Mouse (Mus musculus) gastrocnemius, postnatal 4 days (tissue): ENCODE measurements around the gene Slc37a1. TPM values are rescaled to one million over a fixed set of nuclear protein-coding genes. Genes with fewer than 3 reads are reported as not detected.

Experiments
- DNase-seq, 2 experiments: peaks; one replicate each; pipeline ENCODE4 v3.0.0; 2021 to 2022; ENCODE audit warnings: low spot score in 2 of 2, mixed read lengths in 2 of 2
- total RNA-seq, 2 experiments: library from RNA; stranded (reverse); gene quantifications; 2 replicates each; pipeline ENCODE4 v1.2.3; 2021

Gene Slc37a1
- total RNA-seq, 2 experiments from 2014 or later = 1.4 to 2.4 TPM

DNA sequence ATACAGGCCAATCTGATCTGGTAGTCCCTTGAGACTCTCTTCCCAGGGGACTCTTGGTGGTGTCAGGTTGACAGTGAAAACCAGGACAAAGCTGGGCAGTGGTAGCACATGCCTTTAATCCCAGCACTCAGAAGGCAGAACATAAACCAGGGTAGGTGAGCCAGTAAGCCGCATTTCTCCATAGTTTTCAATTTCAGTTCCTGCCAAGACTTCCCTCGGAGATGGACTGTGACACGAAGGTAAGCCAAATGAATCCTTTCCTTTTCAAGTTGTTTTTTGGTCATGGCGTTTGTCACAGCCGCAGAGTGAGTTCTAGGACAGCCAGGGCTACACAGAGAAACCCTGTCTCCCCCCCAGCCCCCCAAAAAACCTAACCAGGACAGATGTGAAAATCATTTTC is 105.4 kb downstream of the Slc37a1 start:
- DNase-seq = no peak

DNA sequence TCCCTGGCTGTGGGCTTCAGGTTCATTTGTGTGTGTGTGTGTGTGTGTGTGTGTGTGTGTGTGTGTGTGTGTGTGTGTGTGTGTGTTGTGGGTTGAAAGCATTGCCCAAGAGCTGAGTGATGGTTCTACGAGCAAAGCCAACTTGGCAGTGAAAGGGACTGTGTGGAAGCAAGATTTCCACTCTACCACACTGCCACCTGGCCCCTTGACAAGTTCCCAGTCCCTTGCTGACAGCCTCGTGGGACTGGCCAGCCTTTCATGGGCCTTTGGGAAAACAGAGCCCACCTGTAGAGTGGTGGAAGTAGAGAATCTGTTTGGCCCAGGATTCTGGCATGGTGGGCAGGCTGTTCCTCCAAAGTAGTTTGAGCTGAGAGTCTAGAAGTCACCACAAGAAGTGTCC is 107.2 kb downstream of the Slc37a1 start:
- no peak for DNase-seq

DNA sequence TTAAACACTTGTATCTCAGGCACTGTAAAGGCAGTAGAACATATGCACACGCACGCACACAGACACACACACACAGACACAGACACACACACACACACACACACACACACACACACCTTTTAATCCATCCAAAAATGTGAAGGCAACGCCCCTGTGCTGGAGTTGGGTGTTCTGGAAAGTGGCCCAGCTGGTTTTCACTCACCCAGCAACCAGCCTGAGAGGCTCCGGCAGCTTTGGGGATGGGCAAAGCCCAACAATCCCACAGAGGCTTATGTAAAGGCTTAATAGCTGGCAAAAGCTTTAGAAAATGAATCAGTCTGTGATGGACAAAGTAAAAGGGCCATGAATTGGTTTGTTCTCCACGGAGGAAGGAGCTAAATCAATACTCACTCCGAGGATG is 113.7 kb downstream of the Slc37a1 start:
- no peak for DNase-seq

Other genes with a start within 250 kb of the Slc37a1 start
- 1 to 10 TPM; 5.9 to 6.8 TPM for gene Abcg1, start 229.1 kb upstream of the Slc37a1 start, total RNA-seq
- gene Tff3, start 157.1 kb upstream of the Slc37a1 start, total RNA-seq = not detected
- not detected for gene Tff2, start 142.5 kb upstream of the Slc37a1 start, total RNA-seq
- not detected for gene Tff1, start 121.5 kb upstream of the Slc37a1 start, total RNA-seq
- gene Tmprss3, start 87.8 kb upstream of the Slc37a1 start, total RNA-seq = not detected
- gene Ubash3a, start 78.9 kb upstream of the Slc37a1 start, total RNA-seq = under 1 TPM; 0.10 to 0.29 TPM
- 1 to 10 TPM; 1.8 to 2.1 TPM for gene Rsph1, start 9.4 kb upstream of the Slc37a1 start, total RNA-seq
- 1 to 10 TPM; 5.0 to 6.9 TPM for gene Pde9a, start 99.4 kb downstream of the Slc37a1 start, total RNA-seq
- 10 to 100 TPM; 14.2 TPM for gene Wdr4, start 233.2 kb downstream of the Slc37a1 start, total RNA-seq
- 100 to 1,000 TPM; 385 to 388 TPM for gene Ndufv3, start 233.3 kb downstream of the Slc37a1 start, total RNA-seq